Mouse (Mus musculus) monocyte, adult 5-6 weeks (primary cell): ENCODE results near the gene Cacna1g. TPM values are rescaled to one million over a fixed set of nuclear protein-coding genes. Genes with fewer than 3 reads are reported as not detected.

Experiments used
- ATAC-seq: fragments of 153-309, 156-312 bp; replicated peaks from 2 replicates; pipeline ENCODE4 v1.8.0; 2017; ENCODE audit warnings: mild to moderate bottlenecking; ENCODE audit not compliant: low TSS enrichment, insufficient number of reproducible peaks, severe bottlenecking, poor library complexity, low FRiP score
- total RNA-seq: library from RNA; stranded (forward); fragments of 200-1000, 200-491, 200-594 nt; gene quantifications from 3 replicates; pipeline ENCODE4 v1.2.3, GENCODE M21; 2017

The Cacna1g gene
- total RNA-seq, 1 experiment from 2014 or later, result not detected

GRCm38 (mm10) chr11:94389021-94389420, 85.0 kb downstream of the Cacna1g start:
- no peak for ATAC-seq

DNA sequence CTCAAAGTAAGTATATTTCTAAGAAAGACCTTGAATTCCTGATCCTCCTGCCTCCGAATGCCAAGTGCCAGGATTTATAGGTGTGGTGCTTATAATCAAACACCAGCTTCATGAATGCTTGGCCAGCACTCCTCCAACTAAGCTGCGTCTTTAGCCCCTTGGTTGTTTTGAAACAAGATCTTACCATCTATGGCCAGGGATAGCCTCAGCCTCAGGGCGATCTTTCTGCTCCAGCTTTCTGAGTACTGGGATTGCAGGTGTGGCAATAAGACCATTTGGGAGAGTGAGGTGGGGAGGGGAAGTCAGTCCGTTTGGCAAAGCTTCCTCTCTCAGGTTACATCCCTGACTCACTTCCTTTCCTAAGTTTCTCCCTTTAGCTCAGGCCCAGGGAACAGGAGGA, 86.2 kb downstream of the Cacna1g start:
- no peak for ATAC-seq

GRCm38 (mm10) chr11:94385977-94386771, 87.8 kb downstream of the Cacna1g start:
- peak; percentile 70 for ATAC-seq

DNA sequence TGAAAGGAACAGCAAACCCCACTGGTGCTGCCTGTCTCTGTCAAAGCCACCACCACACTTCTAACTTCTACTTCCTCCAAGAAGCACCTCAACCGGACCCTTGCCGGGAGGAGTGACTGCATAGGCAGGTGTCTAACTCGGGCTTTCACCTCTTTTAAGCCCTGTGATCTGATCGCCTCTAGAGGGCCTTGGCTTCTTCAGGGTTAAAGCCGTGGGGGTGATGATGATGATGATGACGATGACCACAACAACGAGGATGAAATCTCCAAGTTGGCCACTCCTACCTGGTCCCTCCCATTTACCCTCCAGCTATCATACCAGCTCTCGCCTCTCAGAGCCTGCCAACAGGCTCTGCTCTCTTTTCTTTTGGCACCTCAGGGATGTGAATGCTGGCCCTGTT, 94.3 kb downstream of the Cacna1g start:
- no peak for ATAC-seq

- no peak for ATAC-seq
Observed at GRCm38 (mm10) chr11:94379061-94379460, 94.9 kb downstream of the Cacna1g start.

GRCm38 (mm10) chr11:94374276-94374948, 99.6 kb downstream of the Cacna1g start:
- ATAC-seq, result no peak

- peak; percentile 49 for ATAC-seq
Observed at GRCm38 (mm10) chr11:94370809-94371208, 103.2 kb downstream of the Cacna1g start.

DNA sequence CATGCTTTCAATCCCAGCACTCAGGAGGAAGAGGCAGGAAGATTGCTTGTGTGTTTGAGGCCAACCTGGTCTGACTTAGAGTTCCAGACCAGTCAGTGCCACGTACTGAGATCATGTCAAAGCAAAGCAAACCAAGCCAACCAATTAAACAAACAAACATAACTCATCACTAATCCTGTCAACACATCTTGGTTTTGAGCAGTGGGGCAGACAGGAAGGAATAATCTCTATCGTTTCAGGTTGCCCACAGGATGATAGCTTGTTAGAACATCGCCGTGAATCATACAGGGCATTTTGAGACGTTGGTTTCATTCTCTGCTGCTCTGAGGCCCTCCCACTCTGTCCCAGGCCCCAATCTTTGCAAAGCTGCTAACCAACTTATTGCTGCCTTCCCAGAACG, 104.0 kb downstream of the Cacna1g start:
- ATAC-seq, result no peak

DNA sequence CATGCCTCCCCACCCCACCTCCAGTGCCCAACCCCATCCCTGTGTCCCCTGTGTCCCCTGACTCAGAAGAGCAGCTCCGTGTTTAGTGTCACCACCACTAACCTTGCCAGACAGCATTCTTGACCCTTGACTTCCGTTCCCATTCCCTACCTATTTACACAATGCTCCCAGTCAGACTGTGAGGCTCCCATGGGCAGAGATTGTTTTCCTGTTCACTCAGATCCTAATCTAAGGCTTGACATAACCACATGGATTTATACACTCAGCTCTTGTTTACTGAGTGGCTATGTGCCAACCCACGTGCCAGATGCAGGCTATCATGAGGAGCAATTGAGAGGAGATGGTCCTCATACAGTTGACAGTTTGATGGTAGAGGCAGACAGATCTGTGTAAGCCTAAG, 108.7 kb downstream of the Cacna1g start:
- ATAC-seq, result no peak

DNA sequence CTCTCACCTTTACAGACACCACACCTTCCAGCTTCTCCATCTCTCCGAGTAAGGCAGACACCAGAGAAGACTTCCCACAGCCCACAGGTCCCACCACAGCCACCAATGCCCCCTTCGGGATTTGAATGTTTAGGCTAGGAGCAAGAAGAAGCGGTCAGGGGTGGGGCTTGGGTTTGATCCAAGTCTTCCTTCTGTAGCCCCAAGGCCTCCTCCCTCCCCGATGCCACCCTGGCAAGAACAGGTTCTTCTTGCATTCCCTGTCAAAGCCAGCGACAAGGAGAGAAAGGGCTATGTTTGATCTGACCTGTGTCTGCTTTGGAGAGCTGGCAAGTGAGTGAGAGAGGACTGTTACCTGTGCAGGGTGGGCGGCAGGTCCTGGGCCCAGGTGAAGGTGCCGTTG, 110.3 kb downstream of the Cacna1g start:
- ATAC-seq, result no peak

GRCm38 (mm10) chr11:94362101-94362500, 111.9 kb downstream of the Cacna1g start:
- no peak for ATAC-seq

GRCm38 (mm10) chr11:94361166-94361870, 112.7 kb downstream of the Cacna1g start:
- 0 out of 2 replicates have a peak, but pooled peaks have one; percentile 24 for ATAC-seq

DNA sequence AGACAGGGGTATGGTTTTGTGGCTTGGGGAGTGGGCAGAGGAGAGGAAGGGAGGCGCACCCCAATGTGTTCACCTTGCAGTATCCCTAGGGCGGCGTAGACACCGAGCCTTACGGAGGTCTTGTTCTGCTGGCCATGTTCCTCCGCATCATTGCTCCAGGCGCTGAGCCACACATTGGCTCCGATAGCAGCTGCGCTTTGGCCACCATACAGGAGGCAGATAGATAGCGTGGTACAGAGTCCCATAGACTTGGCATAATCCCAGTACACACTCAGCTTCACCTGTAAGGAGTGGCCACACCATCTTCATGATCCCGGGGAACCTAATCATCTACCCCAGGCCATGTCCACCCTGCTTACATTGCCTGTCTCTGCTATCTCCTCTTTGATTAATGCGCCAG, 114.8 kb downstream of the Cacna1g start:
- ATAC-seq, result no peak

Other genes starting within 250 kb of the Cacna1g start
- gene Wfikkn2, start 228.2 kb downstream of the Cacna1g start, total RNA-seq, result not detected in 3 replicates
- not detected in 3 replicates for gene Gm21885, start 192.3 kb downstream of the Cacna1g start, total RNA-seq
- gene Luc7l3, start 152.2 kb downstream of the Cacna1g start, total RNA-seq, result 180 to 368 TPM (median 210 TPM) in 3 replicates
- gene Ankrd40, start 146.2 kb downstream of the Cacna1g start, total RNA-seq, result 51.5 to 78.7 TPM (median 72.6 TPM) in 3 replicates
- 0.39 to 1.8 TPM (median 0.64 TPM) in 3 replicates for gene Abcc3, start 81.2 kb downstream of the Cacna1g start, total RNA-seq
- gene Spata20, start 12.0 kb upstream of the Cacna1g start, total RNA-seq, result 0.67 TPM in 1 of 3 replicates, not detected in the others
- not detected in 3 replicates for gene Epn3, start 25.8 kb upstream of the Cacna1g start, total RNA-seq
- 0.19 TPM in 1 of 3 replicates, not detected in the others for gene Mycbpap, start 47.5 kb upstream of the Cacna1g start, total RNA-seq
- 1.6 to 4.8 TPM (median 3.1 TPM) in 3 replicates for gene Rsad1, start 75.1 kb upstream of the Cacna1g start, total RNA-seq
- not detected in 3 replicates for gene Chad, start 90.8 kb upstream of the Cacna1g start, total RNA-seq
- gene Acsf2, start 127.7 kb upstream of the Cacna1g start, total RNA-seq, result 1.8 to 10.8 TPM (median 2.8 TPM) in 3 replicates
- 61.6 to 80.3 TPM (median 69.2 TPM) in 3 replicates for gene Lrrc59, start 155.6 kb upstream of the Cacna1g start, total RNA-seq
- gene Mrpl27, start 179.6 kb upstream of the Cacna1g start, total RNA-seq, result 13.2 to 23.6 TPM (median 19.1 TPM) in 3 replicates
- 1.2 TPM in 1 of 3 replicates, not detected in the others for gene Eme1, start 179.8 kb upstream of the Cacna1g start, total RNA-seq
- 7.1 to 16.8 TPM (median 11.4 TPM) in 3 replicates for gene Xylt2, start 203.3 kb upstream of the Cacna1g start, total RNA-seq
- gene Gm11541, start 230.3 kb upstream of the Cacna1g start, total RNA-seq, result not detected in 3 replicates